Mouse (Mus musculus) brain, embryonic 18.5 days (tissue): ENCODE results near the gene Gm45623.

ENCODE experiments used
- DNase-seq: peaks from one replicate; pipeline ENCODE4 v3.0.0-alpha.2; 2012; ENCODE audit warnings: low read depth, low spot score

The Gm45623 gene

DNA sequence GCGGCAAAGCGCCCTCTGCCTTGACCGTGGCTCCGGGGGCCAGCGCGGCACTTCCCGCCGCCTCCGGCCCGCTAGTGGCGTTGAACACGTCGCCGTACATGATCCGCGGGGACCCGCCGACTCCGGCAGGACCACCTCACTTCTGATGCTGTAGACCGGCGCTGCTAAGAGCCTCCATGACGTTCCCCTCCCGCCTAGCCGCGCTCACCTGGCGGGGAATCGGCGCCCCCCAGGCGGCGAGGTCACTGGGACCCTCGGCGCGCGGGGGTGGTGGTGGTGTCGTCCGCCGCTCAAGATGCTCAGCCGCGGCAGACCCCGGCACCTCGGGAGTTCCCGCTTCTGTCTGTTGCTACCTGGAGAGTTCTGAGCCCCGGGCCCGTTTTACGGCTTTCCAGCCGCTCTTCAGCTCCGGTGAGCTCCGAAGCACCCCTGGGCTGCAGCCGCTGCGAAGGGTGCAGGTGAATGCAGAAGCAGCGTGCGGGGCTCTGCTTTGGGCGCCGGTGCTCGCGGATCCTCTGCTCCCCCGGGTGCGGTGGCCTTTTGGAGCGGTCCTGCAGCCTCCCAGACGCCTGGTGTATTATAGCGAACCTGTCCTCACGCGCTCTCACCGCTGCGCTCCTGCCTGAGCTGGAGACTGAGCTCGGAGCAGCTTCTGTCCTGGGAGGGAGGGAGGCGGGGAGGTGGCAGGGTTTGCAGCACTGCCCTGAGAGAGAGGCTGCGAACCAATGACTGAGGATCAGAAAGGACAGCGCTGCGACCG lies at the start of gene Gm45623:
Gene Gm45623 (minus strand): TSS at position 636 of the 760 bp plus-strand sequence.
- DNase-seq = no peak

DNA sequence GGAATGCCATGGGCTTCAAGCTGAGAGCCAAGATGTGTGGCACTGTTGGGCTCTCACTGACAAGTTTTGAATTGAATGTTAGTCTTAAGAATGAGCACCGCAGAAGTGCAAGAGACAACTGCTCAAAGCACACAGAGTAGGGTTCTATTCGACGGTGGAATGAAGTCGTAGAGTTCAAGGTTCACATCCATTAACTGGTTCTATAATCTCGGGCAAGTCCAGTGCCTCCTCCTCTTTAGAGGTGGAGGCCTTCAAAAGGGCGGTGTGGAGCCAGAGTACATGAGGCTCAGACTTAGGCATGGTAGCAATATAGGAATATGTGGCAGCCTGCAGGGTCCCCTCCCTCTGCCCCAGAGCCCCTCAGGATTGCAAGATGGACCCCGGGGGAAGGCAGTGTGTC lies 43.8 kb upstream of the Gm45623 start:
- DNase-seq = no peak

DNA sequence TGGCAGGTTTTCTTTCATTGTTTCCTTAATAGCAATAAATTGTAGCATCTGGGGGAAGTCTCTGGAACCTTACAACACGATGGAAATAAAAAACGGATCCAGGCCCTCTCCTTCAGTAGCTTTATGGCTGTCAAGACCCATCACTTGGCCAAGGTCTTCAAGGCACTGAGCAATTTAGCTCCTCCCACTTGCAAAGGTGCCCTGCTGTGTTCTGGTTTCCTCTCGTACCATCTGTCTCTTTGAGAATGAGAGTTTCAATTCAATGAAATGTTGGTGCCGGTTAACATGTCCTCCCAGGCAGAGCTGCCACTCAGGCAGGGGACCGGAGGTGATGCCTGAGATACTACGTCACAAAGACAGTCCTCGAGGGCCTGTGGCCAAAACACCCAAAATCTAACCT lies 41.9 kb upstream of the Gm45623 start:
- no peak for DNase-seq

DNA sequence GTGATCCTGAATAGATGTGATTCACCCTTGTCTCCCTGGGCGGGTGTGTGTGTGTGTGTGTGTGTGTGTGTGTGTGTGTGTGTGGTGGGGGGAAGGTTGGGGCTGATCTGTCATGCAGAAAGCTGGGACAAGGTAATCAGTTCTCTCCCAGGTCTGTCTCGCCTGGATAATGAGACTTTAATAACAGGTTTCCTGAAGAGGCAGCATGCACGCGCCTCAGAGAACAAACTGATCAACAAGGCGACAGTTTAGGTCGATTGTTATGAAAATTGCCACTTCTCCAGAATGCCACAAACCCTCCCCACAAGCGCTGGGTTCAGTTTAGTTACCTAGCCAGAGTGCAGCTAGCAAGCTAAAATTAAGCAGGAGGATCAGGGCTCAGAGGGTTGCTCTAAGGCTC lies 40.8 kb upstream of the Gm45623 start:
- DNase-seq = no peak

DNA sequence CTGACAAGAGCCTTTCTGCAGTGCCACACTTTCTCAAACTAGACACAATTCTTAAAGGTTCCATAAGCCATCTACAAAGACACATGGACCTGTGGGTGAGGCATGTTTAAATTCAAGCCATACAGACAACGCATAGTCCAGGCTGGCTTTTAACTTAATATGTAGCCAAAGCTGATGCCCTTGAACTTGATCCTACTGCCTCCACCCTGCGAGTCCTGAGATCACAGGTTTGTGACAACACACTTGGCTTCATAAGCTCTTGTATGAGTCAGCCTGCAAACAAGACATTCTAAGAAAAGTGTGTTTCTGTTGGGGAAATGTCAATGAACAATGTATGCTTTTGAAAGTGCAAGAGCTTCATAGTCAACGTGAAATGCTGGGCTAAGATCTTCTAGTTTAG lies 39.2 kb upstream of the Gm45623 start:
- no peak for DNase-seq

DNA sequence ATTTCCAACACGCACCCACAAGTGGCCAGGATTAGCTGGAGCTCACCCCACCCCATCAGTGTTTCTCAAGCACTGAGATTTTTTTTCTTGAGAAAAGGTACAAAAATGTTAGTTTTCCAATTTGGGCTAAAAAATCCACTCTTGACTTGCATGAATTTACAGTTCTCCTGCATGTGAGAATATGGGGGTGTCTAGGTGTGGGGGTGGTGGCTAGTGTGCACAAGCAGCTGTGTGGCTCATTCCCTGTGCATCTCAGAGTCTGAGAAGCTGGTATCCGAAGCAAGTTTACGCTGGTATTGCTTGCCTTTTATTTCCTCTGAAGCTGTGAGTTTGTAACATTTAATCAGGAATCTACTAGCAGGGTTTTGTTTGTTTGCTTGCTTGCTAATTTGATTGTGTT lies 37.1 kb upstream of the Gm45623 start:
- DNase-seq = no peak

DNA sequence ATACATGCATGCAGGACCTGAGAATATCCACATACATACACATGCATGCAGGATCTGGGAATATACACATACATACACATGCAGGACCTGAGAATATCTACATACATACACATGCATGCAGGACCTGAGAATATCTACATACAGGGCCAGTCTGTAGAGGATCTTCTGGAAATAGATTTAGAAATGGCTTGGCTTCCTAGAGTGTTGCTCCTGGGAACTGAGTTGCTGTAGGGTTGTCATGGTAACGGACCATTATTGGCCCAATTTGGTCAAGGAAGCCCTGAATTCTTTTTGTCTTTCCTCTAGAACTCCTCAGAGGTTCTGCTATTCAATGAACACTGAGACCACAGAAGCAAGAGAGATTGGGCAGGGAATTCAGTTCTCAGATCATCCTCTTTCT lies 29.0 kb upstream of the Gm45623 start:
- DNase-seq = no peak

DNA sequence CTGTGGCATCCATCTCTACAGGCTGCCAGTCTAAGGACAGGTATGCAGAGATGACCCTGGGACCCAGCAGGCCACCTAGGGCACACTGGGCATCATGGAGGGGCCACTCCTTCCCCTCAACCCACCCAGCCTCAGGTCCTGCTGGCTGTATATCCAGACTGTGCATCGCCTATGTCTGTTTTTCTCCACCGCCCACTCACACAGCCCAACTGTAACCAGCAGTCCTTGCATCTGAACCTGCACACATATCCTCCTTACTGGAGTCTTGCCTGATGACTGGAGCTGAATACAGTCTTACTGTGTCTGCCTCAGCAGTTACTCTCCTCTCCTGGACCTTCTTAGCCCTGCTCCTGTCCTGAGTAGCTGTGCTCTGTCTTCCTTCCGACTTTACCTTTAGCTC lies 28.1 kb upstream of the Gm45623 start:
- no peak for DNase-seq

DNA sequence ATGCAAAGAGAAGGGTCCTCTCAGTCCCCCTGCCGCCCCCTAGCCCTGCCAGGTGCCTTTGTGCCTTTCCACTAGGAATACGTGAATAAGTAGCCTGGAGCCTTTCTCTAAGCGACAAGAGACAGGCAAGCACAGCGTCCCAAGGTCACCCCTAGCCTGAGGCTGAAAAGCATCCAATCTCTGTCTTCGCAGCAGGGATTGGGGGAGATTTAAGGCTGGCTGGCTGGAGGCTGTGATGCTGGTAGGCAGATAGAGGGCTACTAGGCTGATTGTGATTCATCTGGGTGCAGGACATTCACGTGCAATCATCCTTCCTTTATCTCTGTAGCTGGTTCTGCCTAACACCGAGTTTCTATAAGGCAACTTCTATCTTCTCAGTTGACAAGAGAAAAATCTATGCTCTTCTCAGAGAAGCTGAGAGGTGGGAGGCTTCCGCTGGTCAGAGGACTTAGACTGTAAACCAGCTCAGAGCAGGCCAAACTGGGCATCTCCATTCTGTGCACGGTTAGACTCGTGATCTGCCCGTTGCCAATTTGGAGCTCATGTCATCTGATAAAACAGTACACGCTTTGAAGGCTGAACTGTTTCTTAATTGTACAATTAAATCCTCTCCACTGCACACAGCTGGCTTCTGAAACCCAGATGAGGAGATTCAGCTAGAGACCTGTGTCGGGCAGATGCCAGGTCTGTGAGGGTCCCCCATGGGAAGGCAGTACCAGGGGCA lies 27.3 kb upstream of the Gm45623 start:
- no peak for DNase-seq

DNA sequence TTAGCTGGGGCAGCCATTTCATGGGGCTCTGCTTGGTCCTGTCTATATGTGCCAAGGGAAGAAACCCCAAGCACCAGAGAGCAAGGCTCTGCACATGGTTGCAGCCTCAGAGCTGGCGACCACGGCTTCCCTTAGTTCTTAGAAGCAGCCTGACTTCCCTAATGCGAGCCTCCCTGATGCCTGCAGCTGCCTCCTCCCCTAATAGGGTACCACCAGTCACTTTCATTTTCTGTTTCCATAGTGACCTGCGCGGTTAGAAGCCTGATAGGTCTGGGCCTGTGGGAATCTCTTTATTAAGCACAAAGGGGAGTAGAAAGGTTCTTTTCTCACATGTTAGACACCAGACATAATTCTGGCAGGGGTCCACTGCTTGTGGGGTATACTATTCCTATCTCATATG lies 20.7 kb upstream of the Gm45623 start:
- peak; percentile 64 for DNase-seq

DNA sequence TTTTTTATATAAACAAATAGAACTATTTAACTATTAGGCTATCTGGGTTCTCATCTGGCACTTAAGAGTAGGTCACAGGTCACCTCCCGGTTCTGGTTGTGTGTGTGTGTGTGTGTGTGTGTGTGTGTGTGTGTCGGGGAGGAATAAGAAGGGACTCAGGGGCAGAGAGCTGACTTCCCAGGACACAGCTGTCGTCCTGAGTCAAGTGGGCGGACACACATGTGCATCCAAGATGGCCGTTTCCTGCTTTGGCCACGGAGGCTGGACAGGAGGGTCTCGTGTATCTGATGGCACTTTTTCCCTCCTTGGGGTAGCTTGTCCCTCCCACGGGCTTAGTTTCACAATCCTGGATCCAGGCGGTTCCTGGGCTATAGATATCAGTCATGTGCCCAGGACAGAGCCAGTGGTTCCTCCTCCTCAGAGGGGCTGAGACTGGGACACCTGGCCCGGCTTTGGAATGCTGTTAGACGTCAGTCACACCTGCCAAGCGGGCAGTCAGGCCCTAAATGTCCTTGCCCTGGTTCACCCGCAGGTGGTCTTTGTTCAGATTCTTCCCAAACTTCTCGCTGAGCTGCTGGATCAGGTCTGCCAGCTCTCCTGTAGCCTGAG lies 19.7 kb upstream of the Gm45623 start:
- no peak for DNase-seq

DNA sequence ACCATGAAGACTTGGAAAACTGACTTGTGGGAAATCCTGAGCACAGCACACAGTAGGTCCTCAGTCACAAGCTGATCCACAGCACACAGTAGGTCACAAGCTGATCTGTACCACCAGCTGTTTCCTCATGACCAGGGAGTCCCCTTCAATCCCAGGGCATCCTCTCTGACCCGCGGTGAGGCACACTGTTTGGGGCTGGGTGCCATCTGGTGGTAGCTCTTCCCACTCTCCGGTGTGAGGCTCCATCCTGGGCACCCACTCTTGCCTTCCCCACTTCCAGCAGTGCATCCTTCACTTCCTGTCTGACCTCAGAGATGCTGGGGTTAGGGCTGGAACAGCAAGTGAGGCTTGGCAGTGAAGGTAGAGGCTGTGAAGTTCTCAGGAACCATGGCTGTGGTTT lies 19.0 kb upstream of the Gm45623 start:
- DNase-seq = no peak

DNA sequence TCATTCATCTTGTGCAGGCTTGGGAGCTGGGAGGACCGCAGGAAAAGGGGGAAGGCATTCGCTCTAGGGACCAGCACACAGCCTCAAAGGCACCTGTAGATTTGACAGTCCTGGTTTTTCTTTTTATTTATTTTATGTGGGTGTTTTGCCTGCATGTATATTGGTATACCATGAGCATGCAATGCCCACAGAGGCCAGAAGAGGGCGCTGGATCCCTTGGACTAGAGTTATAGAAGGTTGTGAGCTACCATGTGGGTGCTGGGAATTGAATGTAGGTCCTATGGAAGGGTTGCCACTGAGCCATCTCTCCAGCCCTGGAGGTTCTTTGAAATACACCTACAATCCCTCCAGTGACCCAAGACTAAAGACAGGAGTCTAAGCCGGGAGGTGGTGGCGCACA lies 17.2 kb upstream of the Gm45623 start:
- DNase-seq = no peak

DNA sequence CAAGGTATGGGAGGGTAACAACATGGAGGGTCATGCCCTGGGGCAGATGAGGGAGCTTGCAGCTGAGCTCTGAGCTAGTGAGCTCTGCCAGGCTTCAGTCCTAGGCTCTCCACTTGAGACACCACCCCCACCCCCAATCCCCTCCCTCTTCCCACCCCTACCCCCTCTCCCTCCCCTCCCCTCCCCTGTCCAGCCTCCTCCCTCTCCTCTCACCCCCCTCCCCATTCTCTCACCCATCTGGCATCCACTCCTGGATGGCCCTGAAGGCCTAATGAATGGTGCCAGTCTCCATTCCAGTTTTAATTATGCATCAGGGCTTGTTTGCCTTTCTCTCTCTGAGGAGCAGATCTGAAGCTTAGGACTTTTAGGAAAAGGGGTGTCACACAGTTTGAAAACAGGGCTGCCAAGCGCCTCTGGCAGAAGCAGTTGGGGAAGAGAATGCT lies 16.5 kb upstream of the Gm45623 start:
- DNase-seq = no peak

DNA sequence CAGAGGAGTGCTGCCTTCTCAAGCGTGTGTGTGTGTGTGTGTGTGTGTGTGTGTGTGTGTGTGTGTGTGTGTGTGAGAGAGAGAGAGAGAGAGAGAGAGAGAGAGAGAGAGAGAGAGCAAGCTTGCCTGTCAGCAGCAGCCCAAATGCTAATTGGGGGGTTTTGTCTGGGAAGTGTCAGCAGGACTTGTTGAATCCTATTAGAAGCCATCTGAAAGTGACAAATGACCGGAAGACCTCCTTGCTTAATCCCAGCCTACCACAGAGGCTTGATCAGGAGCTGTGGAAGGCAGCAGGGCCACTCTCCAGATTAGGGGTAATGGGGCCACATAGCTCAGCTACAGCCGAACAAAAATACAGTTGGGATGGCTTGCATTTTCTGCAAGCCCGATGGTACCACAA lies 15.8 kb upstream of the Gm45623 start:
- DNase-seq = no peak

DNA sequence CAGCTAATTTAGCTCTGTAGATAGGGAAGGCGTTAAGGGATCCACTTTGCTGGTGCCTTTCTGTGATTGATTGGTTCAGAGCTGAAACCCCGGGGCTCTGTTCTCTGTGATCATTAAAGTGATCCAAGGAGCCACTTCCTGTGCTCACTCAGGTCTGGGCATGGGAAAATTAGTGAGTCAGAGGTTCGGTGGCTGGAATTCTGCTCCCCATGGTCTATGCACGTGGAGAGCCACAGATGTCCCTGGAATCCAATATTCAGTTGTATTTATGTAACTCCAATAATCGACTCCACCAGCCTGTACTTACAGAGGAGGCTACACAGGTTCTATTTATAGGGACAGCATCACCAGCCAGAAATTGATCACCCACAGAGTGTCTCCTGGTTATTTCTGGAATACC lies 12.6 kb upstream of the Gm45623 start:
- DNase-seq = no peak

DNA sequence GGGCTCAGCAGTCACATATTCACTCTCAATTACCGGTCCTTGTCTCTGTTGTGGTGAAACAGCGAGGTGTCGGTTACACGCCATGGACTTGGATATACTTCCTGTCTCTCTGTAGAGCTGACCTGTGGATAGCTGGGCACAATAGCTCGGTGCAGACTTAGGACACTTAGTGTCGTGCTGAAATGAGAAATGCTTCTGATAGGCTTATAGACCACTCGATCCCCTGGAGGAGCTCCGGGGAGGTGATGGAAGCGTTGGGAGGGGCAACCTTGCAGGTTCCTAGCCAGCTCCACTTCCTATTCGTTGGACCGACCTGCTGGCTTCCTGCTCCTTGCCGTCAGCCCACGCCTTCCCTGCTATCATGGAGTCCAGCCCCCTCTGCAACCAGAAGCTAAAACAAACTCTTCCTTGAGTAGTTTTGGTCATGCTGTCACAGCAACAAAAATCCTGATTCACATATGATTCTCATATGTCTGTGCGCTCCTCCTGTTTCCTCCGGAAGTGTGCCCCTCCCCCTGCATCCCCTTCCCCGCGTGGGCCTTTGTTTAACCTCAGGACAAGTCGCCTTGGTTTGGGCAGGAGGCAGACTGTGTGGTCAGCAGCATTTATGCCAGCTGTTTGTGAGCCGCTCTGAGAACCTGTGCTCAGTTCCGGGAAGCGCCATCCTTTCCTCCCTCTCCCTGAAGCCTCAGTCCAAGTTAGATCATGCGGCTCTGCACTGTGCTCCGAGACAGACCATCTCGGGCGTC lies 11.8 kb upstream of the Gm45623 start:
- no peak for DNase-seq

DNA sequence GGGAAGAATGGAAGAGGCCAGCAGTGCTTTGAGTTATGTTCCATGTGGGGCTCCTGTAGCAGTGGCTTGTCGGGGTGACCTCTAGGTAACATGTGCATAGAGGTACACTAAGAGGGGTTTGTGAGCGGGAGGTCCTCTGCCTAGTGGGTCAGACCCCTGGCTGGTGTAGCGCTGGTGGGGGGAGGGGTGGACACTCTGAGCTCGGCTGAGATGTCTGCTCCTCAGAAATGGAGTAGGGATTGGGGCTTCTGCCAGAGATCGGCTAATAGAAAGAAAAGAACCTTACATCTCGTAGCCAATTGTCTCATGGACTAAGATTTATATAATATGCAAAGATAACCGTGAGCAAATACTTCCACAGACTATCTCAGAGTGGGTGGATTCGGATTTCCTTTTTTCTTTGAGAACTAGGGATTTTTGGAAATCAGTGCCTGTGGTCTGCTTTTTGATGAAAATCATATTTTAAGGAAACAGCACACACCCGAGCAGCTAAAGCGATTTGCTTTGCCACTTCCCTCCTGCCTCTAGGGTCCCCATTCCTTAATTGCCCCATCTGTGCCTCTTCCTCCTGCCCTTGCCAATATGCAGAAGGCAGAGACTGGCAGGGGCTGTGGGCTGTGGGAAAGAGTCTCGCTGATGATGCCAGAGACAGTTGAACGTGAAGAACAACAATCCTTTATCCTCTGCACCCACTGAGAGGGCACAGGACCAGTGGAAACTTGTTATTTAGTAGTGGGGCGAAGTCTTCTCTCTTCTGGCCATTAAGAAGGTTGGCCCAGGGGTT lies 9.0 kb upstream of the Gm45623 start:
- DNase-seq = no peak

DNA sequence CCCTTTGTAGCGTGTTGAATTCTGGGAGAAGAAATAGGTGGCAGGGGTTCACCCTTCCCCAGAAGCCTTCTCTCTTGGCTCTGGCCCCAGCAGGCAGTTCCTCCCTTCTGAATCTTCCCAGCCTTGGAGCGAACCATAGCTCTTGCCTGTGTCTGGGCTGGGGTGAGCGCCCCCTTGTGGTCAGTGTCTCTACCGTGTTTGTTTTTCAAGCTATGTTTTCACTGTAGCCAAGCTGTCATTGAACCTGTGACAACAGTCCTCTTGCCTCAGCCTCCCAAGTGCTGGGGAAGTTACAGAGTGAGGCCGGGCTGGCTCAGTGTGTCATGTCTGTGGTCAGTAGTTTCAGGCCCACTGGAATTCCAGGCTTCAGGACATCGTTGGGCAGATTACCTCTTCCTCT lies 4.9 kb upstream of the Gm45623 start:
- no peak for DNase-seq

DNA sequence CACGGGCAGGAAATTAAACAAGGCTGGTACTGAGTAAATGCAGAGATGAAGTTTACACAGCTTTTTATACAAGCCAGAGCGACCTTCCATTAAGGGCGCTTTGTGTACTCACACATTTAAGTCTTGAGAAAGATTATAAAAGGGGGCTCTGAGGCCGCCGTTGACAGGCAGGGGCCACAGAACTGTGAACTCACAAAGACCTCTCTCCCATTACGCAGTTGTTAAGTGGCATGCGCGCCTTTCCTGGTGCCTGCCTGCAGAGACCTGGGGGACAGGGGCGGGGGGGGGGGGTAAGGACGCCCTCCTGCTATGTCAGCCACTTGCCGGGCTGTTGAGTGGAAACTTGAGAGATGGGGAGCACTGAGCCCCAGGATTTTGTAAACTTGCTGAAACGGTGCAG lies 3.6 kb upstream of the Gm45623 start:
- DNase-seq = no peak

DNA sequence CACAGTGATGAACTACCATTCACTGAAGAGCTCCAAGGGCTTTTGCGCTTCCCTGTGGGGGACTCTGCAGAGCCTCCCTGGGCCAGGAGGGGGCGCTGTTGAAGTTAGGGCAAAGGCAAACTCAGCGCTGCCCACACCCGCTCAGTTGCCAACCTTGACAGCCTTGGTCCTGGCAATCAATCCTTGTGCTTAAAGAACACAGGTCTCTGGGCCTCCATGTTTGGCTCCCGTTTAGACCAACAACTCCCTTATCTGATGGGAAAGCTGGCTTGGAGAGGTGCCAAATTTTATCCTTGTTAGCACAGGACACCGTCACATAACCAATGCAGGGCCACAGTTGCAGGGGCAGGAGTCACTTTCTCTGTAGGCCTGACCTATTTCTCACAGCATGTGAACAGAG lies 2.2 kb upstream of the Gm45623 start:
- DNase-seq = no peak
